Comparison of ENCODE assay signal across 9 mouse cellular contexts in the genomic region with DNA sequence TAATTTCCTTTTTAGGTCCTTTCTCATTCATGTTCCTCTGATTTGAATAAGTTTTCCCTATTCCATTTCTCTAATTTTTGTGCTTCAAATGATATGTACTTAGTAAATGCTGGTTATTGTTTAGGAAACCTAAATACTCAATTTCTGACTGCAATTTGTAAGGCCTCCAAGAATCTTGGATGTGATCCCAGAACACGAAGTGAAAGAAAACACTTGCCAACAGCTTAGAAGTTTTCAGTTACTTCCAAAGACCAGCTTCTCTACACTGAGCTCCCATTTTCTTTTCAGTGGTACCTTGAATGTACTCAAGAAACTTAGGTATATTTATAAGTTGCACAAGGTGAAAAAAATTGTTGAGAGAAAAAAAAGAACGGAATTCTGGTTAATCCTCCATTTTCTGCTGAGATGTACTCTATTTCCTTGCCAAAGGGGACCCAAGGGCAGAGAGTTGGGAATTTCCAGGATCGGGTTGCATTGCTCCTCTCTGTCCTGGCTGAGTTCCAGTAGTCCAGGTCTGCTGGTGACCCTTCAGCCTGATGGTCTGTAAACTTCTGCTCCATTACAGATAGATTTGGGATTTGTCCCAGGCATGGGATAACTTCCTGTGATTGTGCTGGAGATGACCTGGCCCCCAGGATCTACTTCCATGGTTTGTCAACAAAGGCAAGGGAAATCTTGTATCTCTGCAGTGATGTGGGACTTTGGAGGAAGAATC. TPM values are rescaled to one million over a fixed set of nuclear protein-coding genes. Genes with fewer than 3 reads are reported as not detected.
DNase-seq lines count a peak whose midpoint lies in the region; ATAC-seq lines count a peak whose summit lies in the region.
"Had no signal": no experiment of that assay in that cellular context is flagged by ENCODE, and none has a peak within 500 bp of the region (broad histone marks: within the 10 kb centered on the region; RNA-seq: fewer than 3 reads in every experiment).

No protein-coding gene starts in this region.

- no peaks in the 10 kb centered on the region for H3K4me1 ChIP-seq in intestine, embryonic 16.5 days (ENCODE audit: control insufficient read depth, insufficient read depth, low read length)
- no peaks in the 10 kb centered on the region for H3K4me1 ChIP-seq in intestine, embryonic 15.5 days (replicated peaks)
- H3K4me1 ChIP-seq in heart, embryonic 12.5 days (replicated peaks): no peaks in the 10 kb centered on the region
- no peaks in the 10 kb centered on the region for H3K4me1 ChIP-seq in hindbrain, embryonic 10.5 days (replicated peaks)
- H3K4me1 ChIP-seq: liver, embryonic 15.5 days had no signal

- no peak overlapping the region for H3K4me3 ChIP-seq in intestine, embryonic 16.5 days (ENCODE audit: low read length)
- H3K4me3 ChIP-seq in intestine, embryonic 15.5 days (replicated peaks): no peak overlapping the region
- no peak overlapping the region for H3K4me3 ChIP-seq in heart, embryonic 12.5 days
- no peak overlapping the region for H3K4me3 ChIP-seq in hindbrain, embryonic 10.5 days
- H3K4me3 ChIP-seq: liver, embryonic 15.5 days had no signal

- H3K27me3 ChIP-seq in intestine, embryonic 16.5 days (replicated peaks; ENCODE audit: control insufficient read depth, insufficient read depth, low read length): no peaks in the 10 kb centered on the region
- H3K27me3 ChIP-seq in intestine, embryonic 15.5 days (replicated peaks): no peaks in the 10 kb centered on the region
- H3K27me3 ChIP-seq in heart, embryonic 12.5 days (replicated peaks): no peaks in the 10 kb centered on the region
- H3K27me3 ChIP-seq in hindbrain, embryonic 10.5 days (ENCODE audit: insufficient read depth, poor library complexity, severe bottlenecking): no peaks in the 10 kb centered on the region
- H3K27me3 ChIP-seq: liver, embryonic 15.5 days had no signal

- no peak overlapping the region; the same call in 1 of the 2 replicates for H3K4me2 ChIP-seq in intestine, embryonic 16.5 days (ENCODE audit: low read depth, low read length)
- no peak overlapping the region for H3K4me2 ChIP-seq in intestine, embryonic 15.5 days (replicated peaks)
- H3K4me2 ChIP-seq in heart, embryonic 12.5 days: no peak overlapping the region
- H3K4me2 ChIP-seq: liver, embryonic 15.5 days had no signal

- ATAC-seq in intestine, embryonic 16.5 days: no peak
- ATAC-seq in intestine, embryonic 15.5 days: no peak
- peak; percentile 59; the same call in 1 of the 2 replicates for ATAC-seq in heart, embryonic 12.5 days (ENCODE audit: insufficient number of reproducible peaks, low FRiP score)

- DNase-seq in adrenal gland, adult (ENCODE audit: inconsistent age in 2 of 2, low spot score in 1 of 2): peak; percentile 25 to 74
- peak; percentile 11 to 17 for DNase-seq in kidney, postnatal 4 days
- no peak for DNase-seq in hindbrain, embryonic 10.5 days (ENCODE audit: low spot score)
- no peak for DNase-seq in left cerebral cortex, adult 18-20 months (ENCODE audit: low spot score in 2 of 2)
- DNase-seq in cerebellum, adult 8-10 months: no peak

- H3K9ac ChIP-seq in intestine, embryonic 16.5 days (ENCODE audit: low read depth, low read length): no peak overlapping the region
- no peak overlapping the region for H3K9ac ChIP-seq in intestine, embryonic 15.5 days
- no peak overlapping the region for H3K9ac ChIP-seq in heart, embryonic 12.5 days
- H3K9ac ChIP-seq: liver, embryonic 15.5 days had no signal

- H3K27ac ChIP-seq in intestine, embryonic 16.5 days (ENCODE audit: low read length): 0 out of 2 replicates have a peak overlapping the region, but pooled peaks have one; percentile 15
- no peak overlapping the region for H3K27ac ChIP-seq in intestine, embryonic 15.5 days
- H3K27ac ChIP-seq in heart, embryonic 12.5 days (ENCODE audit: poor library complexity, severe bottlenecking): peak overlapping the region; percentile 21; the same call in 1 of the 2 replicates
- H3K27ac ChIP-seq in hindbrain, embryonic 10.5 days: no peak overlapping the region
- H3K27ac ChIP-seq: liver, embryonic 15.5 days had no signal

- H3K9me3 ChIP-seq in intestine, embryonic 16.5 days (ENCODE audit: control insufficient read depth, low read length): no peaks in the 10 kb centered on the region
- H3K9me3 ChIP-seq in intestine, embryonic 15.5 days: no peaks in the 10 kb centered on the region
- H3K9me3 ChIP-seq in heart, embryonic 12.5 days (replicated peaks): no peaks in the 10 kb centered on the region
- no peaks in the 10 kb centered on the region for H3K9me3 ChIP-seq in hindbrain, embryonic 10.5 days
- H3K9me3 ChIP-seq: liver, embryonic 15.5 days had no signal

- no peaks in the 10 kb centered on the region for H3K36me3 ChIP-seq in intestine, embryonic 16.5 days (ENCODE audit: control insufficient read depth, insufficient read depth, low read length)
- H3K36me3 ChIP-seq in intestine, embryonic 15.5 days: no peaks in the 10 kb centered on the region
- H3K36me3 ChIP-seq in heart, embryonic 12.5 days: no peaks in the 10 kb centered on the region
- no peaks in the 10 kb centered on the region for H3K36me3 ChIP-seq in hindbrain, embryonic 10.5 days
- H3K36me3 ChIP-seq: liver, embryonic 15.5 days had no signal

- WGBS in intestine, embryonic 16.5 days: 45% methylated on average over 3 of the region's 3 CpGs
- 51% methylated on average over 3 of the region's 3 CpGs for WGBS in intestine, embryonic 15.5 days
- 43% methylated on average over 3 of the region's 3 CpGs for WGBS in heart, embryonic 12.5 days
- 73% methylated on average over 3 of the region's 3 CpGs for WGBS in hindbrain, embryonic 10.5 days

RNA-seq across cellular contexts. Expression of gene Gab3, which starts 38.2 kb away (rescaled TPM):
- polyA plus RNA-seq in intestine, embryonic 16.5 days (2015; fragmentation: Nextera tagmentation; extraction: Ambion mirVana): 2.0 and 2.2 TPM in 2 replicates
- 1.9 and 2.7 TPM in 2 replicates for polyA plus RNA-seq in intestine, embryonic 15.5 days (2015; fragmentation: Nextera tagmentation; extraction: Ambion mirVana)
- 1.1 and 2.4 TPM in 2 replicates for polyA plus RNA-seq in heart, embryonic 12.5 days (2016; fragmentation: Nextera tagmentation; extraction: Ambion mirVana)
- 0.77 and 0.83 TPM in 2 replicates for polyA plus RNA-seq in hindbrain, embryonic 10.5 days (2016; fragmentation: Nextera tagmentation; extraction: Ambion mirVana)
- 1 to 10 TPM; 1.8 to 2.1 TPM for total RNA-seq in left cerebral cortex, adult 18-20 months (2021)

RNA-seq across cellular contexts. Expression of gene Dkc1, which starts 48.6 kb away (rescaled TPM):
- 100 and 127 TPM in 2 replicates for polyA plus RNA-seq in intestine, embryonic 16.5 days (2015; fragmentation: Nextera tagmentation; extraction: Ambion mirVana)
- 134 and 158 TPM in 2 replicates for polyA plus RNA-seq in intestine, embryonic 15.5 days (2015; fragmentation: Nextera tagmentation; extraction: Ambion mirVana)
- 59.3 and 72.5 TPM in 2 replicates for polyA plus RNA-seq in heart, embryonic 12.5 days (2016; fragmentation: Nextera tagmentation; extraction: Ambion mirVana)
- polyA plus RNA-seq in hindbrain, embryonic 10.5 days (2016; fragmentation: Nextera tagmentation; extraction: Ambion mirVana): 108 and 212 TPM in 2 replicates
- total RNA-seq in left cerebral cortex, adult 18-20 months (2021): 10 to 100 TPM; 34.1 to 40.0 TPM

Comparison
In these comparisons a context has a peak if more than half of its experiments do, and no peak if none do; other contexts are left out.
1. H3K27ac ChIP-seq: peak in intestine, embryonic 16.5 days (single experiment) and heart, embryonic 12.5 days (single experiment); none in intestine, embryonic 15.5 days (single experiment) and hindbrain, embryonic 10.5 days (single experiment).
2. DNase-seq: peak in adrenal gland, adult (2 of 2) and kidney, postnatal 4 days (2 of 2); none in hindbrain, embryonic 10.5 days (single experiment), left cerebral cortex, adult 18-20 months (0 of 2) and cerebellum, adult 8-10 months (single experiment).